Mouse (Mus musculus): ENCODE measurements at regions not wholly inside any gene's neighbourhood (a gene's known extent, or its start where the extent isn't known, plus 50 kb on each side); places are given as distances from the start of the nearest gene placed in this dataset.

- TF ChIP-seq POLR2A (IDR thresholded peaks at IDR 0.05; ENCODE audit: control insufficient read depth in 1 of 2, insufficient read depth in 1 of 2, low read depth in 1 of 2, low read length in 2 of 2, poor library complexity in 1 of 2) (no peak), CTCF (IDR thresholded peaks at IDR 0.05 in 2 of 3, conservative IDR thresholded peaks at IDR 0.05 in 1 of 3; ENCODE audit: control insufficient read depth in 1 of 3, insufficient read depth in 1 of 3, low read depth in 2 of 3, low read length in 3 of 3, poor library complexity in 1 of 3, severe bottlenecking in 1 of 3) (no peak), EP300 (IDR thresholded peaks at IDR 0.05; ENCODE audit: low read depth in 1 of 2, low read length in 2 of 2) (no peak), POLR2AphosphoS5 (IDR thresholded peaks at IDR 0.05; ENCODE audit: borderline replicate concordance, low read depth, low read length) (no peak)
These were observed 330.7 kb downstream of the 1700008P02Rik start for GRCm38 (mm10) chr3:6289500-6289899.
